Mouse (Mus musculus): ENCODE measurements at regions not wholly inside any gene's neighbourhood (a gene's known extent, or its start where the extent isn't known, plus 50 kb on each side); places are given as distances from the start of the nearest gene placed in this dataset.
"Not testable (repeated sequence)": the region's sequence is repeated elsewhere in the genome, so short reads cannot be mapped to it uniquely, and the experiment has no call there.

DNA sequence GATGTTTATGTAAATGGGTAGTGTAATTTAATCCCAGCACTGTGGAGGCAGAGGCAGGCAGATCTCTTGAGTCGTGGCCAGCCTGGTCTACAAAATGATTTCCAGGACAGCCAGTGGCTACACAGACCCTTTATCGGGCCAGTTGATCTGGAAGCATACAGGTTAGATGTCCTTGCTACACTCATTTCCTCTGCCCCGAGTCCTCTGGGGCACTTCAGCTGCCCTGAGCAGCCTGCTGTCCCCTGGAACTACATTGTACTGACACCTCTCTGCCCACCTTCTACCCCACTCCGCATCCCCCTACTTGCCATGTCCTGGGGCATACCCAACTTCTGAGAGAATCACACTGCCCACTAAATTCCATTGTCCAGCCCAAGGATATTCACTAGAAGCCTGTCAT, 60.6 kb upstream of the Helt start:
- no peak for ATAC-seq (ENCODE audit: poor library complexity, severe bottlenecking)

DNA sequence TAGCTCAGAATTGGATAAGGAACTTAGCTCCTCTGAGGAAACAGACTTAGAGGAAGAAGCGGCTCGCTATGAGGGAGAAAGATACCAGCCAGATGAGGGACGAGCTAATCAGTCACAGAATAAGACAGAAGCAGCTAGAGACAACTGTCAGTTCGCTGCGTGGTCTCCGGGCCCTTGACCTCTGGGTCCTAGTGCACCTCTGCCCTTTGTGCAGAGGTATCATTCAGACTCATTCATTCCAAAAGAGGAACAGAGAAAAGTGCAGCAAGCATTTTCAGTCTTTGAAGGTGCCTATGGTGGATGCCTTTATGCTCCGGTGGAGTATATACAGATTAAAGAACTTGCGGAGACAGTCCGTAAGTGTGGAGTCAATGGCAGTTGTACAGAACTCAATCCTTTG, 63.5 kb upstream of the Helt start:
- not testable (repeated sequence) for ATAC-seq (ENCODE audit: poor library complexity, severe bottlenecking)

DNA sequence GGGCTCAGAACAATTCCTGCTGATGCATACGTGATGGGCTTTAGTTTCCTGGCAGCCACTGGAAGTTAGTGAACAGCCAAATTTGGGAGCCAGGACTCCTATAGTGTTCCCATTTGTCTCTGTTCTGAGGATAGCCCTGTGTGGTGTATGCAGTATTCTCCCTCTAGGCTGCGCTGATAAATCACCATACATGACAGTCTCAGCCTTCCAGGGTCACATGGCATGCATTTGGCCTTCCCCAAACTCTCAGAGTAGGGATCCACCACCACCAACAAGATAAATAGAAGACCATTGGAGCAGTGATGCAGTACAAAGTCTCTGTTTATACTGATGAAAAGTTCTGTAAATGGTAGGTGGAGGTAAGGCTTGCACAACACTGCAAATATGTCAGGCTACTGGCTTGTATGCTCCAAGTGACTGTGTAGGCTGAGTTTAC, 68.4 kb upstream of the Helt start:
- no peak for ATAC-seq (ENCODE audit: poor library complexity, severe bottlenecking)

DNA sequence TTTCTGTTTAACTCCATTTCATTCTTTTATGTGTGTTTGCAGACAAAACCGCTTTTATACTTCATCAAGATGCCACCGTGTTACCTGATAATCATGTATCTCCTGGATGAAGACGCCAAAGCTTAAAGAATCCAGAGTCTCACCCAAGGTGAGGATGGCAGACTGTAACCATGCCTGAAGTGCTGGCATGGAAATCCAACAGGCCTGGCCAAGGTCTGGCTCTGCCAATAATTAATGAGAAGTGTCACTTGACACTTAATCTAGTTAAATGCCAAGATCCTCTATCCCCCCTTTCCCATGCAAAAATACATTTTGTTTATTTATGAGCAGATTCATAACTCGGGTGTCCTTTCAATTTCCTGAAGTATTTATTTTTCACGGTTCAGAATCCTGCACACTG, 71.2 kb upstream of the Helt start:
- no peak for ATAC-seq (ENCODE audit: poor library complexity, severe bottlenecking)

DNA sequence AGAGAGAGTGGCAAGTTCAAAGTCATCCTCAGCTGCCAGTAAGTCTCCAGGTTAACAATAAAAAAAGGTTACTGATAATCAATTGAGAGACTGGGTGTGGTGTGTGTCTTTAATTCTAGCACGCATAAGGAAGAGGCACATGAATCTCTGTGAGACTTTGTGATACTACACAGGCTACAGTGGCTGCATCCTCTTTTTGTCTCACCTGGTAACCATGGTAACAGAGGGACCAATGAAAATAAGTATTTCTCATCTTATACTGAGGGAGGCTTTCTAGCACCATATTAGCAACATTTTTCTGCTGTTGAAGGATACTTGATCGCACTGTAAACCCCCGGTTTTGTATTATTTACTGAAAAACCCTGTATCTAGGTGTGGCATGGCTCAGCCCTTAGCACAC, 72.7 kb upstream of the Helt start:
- ATAC-seq (ENCODE audit: poor library complexity, severe bottlenecking): no peak

DNA sequence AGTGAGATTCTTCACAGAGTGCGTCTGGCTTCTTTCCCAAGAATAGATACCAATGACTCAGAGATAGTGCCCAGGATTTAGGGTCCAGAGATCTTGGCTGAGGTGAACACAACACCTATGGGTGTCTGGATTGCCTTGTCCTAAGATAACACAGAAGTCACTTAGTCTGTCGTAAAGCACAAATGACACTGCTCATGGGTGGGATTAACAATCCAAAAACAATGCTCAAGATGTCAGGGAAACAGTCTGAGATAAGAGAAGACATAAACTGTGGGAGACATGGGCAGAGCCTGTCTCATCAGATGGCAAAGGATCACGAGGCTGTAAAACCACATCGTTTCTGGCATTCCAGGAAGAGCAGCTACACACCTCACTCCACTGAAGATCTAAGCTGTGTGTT, 79.6 kb upstream of the Helt start:
- ATAC-seq (ENCODE audit: poor library complexity, severe bottlenecking): no peak

DNA sequence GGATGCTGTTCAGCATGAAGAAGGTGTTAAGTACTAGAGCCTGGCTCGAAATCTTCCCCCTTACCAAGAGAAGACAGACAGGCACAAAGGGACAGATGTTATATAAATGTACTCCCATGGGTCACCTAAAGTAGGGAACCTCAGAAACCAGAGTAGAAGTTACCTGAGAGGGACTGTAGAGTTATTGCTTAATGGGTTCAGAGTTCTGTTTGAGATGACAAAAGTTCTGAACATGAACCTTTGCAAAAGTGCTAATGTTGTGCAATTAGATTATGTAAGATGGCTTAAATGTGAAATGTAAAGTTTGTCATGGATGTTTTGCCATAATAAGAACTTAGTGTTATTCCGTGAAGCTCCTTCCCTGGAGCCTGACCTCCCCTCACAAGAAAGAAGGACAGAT, 81.5 kb upstream of the Helt start:
- ATAC-seq (ENCODE audit: poor library complexity, severe bottlenecking): peak; percentile 56

DNA sequence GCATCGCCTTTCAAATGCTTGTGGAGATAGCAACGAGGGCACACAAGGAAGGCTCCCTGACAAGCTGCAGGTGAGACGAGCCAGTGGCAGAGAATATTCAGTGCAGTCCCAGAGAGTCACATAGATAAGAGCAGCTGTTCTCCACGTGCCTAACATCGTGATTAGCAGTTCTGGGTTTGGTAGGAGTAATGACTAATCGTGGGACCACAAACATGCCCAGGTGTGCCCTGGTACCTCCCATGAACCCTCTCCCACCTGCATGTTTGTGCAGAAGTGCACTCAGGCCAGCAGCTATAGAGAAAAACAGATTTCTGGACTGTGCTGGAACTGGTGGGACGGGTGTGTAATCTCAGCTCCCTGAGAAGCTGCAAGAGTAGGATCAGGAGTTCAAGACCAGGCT, 85.9 kb upstream of the Acsl1 start:
- ATAC-seq (ENCODE audit: poor library complexity, severe bottlenecking): no peak

DNA sequence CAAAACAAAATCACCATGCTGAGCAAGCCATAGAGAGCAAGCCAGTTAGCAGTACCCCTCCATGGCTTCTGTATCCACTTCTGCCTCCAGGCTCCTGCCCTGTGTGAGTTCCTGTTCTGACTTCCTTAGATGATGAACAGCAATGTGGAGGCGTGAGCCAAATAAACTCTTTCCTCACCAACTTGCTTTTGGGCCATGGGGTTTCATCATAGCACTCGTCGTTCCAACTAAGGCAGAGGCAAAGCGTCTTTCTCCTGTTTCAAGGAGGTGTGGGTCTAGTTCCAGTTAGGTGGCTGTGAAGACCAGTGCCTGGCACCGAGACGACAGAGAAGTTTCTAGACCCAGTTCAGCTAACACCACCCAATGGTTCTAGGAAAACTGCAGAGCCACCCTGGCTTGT, 85.0 kb upstream of the Acsl1 start:
- ATAC-seq (ENCODE audit: poor library complexity, severe bottlenecking): 0 out of 2 replicates have a peak, but pooled peaks have one; percentile 21

DNA sequence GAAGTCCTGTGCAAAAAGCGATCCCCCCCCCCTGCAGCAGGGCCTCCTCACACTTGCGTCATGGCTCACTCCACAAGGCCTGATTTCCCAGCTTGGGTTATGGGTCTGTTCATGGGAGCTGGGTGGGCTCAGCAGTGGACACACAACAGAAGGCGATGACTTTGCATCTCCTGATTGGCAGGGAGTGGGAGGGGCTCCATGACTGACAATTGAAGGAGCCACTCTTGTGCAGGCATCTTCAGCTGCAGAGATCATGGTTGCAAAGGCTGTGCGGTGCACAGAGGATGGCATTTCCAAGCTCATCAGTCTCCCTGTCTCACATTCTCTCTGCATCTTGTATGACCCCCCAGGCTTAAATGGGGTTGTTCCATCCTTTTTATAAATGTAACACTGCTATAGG, 84.3 kb upstream of the Acsl1 start:
- ATAC-seq (ENCODE audit: poor library complexity, severe bottlenecking): no peak

DNA sequence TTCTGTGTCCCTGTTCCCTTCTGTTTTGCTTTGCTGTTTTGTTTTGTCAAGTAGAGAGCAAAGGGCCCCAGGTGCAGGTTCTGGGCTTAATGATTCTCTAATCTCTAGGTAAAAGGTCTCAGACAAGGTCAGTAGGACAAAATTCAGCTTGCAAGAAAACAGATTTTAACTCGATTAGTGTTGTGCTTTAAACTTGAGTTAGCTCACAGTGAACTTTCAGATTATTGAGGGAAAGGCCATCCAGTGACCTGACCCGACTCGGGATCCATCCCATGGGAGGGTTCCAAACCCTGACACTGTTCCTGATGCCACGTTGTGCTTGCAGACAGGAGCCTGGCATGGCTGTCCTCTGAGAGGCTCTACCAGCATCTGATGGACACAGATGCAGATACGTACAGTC, 83.8 kb upstream of the Acsl1 start:
- ATAC-seq (ENCODE audit: poor library complexity, severe bottlenecking): no peak

DNA sequence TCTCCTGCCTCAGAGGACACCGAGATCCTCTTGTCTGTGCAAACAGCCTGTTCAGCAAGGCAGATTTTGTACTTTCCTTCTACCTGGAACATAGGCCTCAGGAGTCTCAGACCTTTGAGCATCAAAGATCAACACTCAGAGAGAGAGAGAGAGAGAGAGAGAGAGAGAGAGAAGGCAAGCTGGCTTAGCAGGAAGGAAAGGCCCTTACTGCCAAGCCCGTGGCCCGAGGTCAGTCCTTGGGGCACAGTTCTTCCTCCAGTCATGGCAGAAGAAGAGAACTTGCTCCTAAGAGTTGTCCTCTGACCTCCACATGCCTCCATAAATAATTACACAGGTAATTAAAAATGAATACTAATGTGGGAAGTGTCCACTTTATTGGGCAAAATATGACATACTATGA, 82.4 kb upstream of the Acsl1 start:
- no peak for ATAC-seq (ENCODE audit: poor library complexity, severe bottlenecking)

DNA sequence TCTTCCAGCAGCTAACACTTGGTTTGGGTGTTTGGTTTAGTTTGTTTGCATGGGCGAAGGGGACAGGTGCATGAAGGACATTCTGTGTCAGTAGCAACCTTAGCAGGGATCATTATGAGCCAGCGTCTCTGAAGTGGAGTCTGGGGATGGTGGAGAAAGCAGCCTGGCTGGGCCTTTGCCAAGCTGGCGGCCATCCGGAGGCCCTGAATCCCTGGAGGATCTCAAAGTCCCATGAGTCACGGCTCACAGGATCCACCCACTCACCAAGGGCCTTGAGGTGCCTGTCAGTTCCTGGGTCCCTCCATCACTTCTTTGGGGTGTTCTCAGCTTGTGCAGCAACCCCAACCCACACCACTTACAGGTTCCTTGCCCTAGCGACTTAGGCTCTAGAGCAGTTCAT, 80.4 kb upstream of the Acsl1 start:
- no peak for ATAC-seq (ENCODE audit: poor library complexity, severe bottlenecking)

DNA sequence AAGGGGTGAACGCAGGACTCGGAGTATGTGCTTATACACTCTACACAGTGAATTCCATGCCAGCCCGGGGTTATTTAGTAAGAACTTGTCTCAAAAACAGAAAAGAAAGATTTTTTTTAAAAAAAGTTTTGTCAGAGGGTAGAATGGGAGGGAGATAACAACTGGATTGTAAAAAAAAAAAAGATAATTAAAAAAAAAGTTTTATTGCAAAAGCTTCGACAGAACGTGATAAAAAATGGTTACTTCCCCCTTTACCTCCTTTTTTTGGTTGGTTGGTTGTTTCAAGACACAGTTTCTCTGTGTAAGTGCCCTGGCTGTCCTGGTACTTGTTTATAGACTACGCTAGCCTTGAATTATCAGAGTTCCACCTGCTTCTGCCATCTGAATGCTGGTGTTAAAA, 79.2 kb upstream of the Acsl1 start:
- ATAC-seq (ENCODE audit: poor library complexity, severe bottlenecking): no peak

DNA sequence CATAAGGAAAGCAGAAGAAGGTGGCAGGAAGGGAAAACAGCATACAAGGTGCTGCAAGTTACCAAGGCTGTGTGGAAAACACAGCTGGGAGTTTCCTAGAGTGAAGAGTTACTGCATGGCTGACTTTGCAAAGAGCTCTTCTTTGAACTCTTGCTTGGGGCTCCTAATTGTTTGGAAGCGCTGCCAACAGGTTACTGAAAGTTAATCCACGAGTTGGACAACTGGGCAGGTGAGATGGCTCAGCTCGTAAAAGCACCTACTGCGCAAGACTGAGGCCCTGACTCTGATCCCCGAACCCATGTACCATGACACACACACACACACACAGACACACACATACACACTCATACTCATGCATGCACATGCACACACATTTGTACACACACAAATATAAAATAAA, 77.5 kb upstream of the Acsl1 start:
- no peak for ATAC-seq (ENCODE audit: poor library complexity, severe bottlenecking)

DNA sequence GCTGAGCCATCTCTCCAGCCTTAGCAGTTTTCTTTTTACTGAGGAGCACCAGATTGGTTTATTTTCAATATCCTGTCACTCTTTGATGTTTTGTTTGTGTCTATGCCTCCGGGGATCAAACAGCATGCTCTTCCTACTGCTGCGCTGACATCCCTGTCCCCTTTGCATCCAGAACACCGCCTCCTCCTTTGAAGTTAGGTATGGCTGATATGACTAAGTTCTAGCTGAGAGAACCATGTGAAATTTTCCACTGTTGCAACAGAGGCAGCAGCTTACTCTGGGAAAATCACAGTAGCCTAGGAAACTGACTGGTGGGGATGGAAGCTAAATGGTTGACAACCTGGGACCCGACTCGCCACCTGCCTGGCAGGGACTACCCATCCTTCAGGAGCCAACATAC, 76.1 kb upstream of the Acsl1 start:
- no peak for ATAC-seq (ENCODE audit: poor library complexity, severe bottlenecking)

DNA sequence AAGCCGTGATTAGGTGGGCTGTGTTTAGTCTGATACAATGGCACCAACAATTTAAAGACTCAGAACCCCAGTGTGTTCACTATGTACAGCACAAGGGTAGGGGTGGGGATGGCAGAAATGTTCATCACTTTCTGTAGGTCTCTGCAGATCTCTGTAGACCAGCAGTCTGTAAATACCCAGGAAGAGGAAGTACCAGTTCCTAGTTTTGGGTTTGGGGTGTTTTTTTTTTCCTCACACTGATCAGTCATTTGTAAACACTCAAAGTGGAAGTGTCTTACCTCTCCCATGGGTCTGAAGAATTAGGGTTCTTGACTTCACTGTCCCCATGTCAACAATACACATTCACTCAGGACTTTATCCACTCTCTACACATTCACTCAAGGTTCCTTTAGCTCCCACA, 75.5 kb upstream of the Acsl1 start:
- peak; percentile 96 for ATAC-seq (ENCODE audit: poor library complexity, severe bottlenecking)

DNA sequence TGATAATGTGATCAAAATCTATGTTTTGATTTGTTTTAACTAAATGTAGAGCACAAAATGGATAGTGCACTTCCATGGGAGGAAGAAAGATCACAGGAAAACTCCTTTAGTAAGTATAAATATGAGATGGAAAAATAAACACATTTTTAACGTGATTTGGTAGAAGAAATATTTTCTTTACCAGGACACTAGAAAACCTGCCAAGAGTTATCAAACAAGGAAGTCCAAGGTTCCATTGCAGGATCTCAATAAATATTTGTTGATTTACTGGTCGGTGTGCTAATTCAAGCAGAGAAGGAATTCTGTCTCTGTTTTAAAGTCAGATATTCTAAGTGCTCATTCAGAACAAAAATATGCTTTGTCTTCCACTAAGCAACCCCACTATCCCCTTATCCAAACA, 73.8 kb upstream of the Acsl1 start:
- no peak for ATAC-seq (ENCODE audit: poor library complexity, severe bottlenecking)

DNA sequence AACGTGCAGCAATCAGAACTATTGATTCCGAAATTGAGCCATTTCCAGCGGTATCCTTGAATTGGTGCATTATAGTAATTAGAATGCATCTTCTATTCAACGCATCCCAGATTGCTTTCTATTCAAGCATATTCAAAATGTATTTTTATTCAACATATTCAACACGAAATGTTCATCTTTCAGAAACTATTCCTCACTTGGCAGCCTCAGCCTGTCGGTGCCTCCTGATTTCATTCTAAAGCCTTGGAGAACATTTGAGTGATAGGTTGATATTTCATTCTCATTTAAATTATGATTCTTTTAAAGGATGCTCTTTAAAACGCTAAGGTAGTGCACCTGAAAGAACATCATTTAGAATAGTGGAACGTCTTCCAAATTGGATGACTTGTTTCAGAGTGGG, 73.1 kb upstream of the Acsl1 start:
- ATAC-seq (ENCODE audit: poor library complexity, severe bottlenecking): no peak

DNA sequence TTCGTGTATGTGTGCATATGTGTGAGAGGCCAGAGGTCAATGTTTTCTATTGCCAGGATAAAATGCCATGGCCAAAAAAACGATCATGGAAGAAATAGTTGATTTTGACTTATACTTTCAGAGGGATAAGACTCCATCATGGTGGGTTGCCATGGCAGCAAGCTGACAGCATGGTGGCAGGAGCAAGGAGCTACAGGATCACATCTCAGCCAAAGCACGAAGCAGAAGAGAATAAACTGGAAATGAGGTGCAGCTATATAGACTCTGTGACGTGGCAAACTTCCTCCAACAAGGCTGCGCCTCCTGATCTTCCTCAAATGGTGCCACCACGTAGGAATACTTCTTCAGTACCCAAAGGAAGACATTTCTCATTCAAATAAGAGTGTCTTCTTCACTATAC, 70.2 kb upstream of the Acsl1 start:
- no peak for ATAC-seq (ENCODE audit: poor library complexity, severe bottlenecking)

DNA sequence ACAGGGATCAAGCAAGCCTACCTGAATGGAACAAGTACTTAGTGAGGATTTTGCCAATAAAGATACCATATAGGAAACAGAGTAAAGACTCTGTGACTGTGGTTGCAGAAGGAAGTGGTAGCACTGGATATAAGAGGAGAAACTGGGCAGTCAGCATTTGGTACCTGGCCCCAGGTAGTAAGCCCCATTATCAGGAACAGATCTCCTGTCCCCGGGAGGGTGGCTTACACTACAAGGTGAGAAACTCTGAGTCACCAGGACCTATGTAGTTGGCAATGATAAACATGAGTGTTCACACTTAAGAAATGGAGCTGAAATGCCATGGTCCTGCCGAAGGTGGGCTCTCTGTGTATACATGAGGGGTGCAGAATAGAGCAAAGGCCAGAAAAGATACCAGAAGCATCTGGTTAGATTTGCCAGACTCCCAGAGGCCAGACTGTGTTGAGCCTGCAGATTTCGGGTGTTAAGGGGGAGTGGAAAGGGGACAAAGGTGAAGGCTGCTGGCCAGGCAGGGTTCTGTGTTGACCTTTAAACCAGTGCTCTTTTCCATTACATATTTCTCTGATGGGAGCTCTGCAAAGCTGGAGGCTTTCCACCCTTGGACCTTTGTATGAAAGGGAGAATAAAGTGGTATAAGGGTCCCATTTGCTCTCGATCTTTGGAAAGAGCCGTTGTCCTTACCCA, 66.8 kb upstream of the Acsl1 start:
- ATAC-seq (ENCODE audit: poor library complexity, severe bottlenecking): no peak

DNA sequence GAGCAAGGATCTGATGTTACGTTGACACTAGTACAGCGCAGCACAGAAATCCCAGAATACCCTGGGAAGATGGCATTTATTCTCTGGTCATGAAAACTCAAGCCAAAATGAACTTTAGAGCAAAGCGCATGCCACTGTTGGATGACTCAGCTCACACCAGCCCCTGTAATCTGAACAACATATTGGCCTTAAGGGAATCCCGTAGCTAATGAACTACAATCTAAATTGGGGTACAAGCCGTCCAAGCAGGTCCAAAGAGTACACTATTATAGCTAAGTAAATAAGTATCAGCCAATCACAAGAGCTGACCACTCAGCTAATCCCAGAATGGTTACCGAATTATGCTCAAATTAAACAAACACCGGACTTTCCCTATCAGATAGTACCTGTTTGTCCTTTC, 62.0 kb upstream of the Acsl1 start:
- ATAC-seq (ENCODE audit: poor library complexity, severe bottlenecking): no peak

DNA sequence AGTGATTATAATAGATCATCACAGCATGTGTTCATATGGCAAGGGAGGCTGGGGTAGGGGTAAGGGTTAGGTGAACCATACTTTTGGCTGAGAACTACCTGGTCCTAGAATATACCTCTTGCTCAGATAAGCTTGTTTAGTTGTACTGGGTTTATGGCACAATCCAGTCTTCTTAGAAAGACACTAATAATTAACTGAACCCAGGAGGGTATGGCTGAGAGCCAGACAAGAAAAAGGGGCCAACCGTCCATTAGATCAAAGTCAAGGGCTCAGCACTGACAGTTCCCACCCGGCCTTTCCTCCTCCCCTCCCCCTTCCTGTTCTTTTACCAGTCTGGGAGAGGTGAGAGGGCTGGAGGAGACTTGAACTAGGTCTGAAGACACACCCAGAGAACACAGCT, 61.5 kb upstream of the Acsl1 start:
- no peak for ATAC-seq (ENCODE audit: poor library complexity, severe bottlenecking)
